Mouse (Mus musculus) adrenal gland, postnatal 0 days (tissue): ENCODE data around the gene Sdha. TPM values are rescaled to one million over a fixed set of nuclear protein-coding genes. Genes with fewer than 3 reads are reported as not detected.

Source experiments
- polyA plus RNA-seq: library from polyadenylated mRNA; unstranded; fragments of >200 nt; fragmentation: Nextera tagmentation; extraction: Ambion mirVana; gene quantifications from 2 replicates; pipeline ENCODE4 v1.2.1, GENCODE M21; 2015

The Sdha gene
- polyA plus RNA-seq = 147 and 300 TPM in 2 replicates

GRCm38 (mm10) chr13:74349566-74350434, at the start of gene Sdha, which contains the start of gene Ccdc127:
Sdha (minus strand) TSS chr13:74350280.
Ccdc127 (plus strand) TSS chr13:74350309.

GRCm38 (mm10) chr13:74399298-74399839, 49.3 kb upstream of the Sdha start, which contains the start of gene Ftl1-ps1:
Ftl1-ps1 (plus strand) TSS chr13:74399694.

GRCm38 (mm10) chr13:74390371-74390990, 40.4 kb upstream of the Sdha start, which contains the start of gene Zfp72:
Zfp72 (minus strand) TSS chr13:74390836.

GRCm38 (mm10) chr13:74363859-74364235, 13.8 kb upstream of the Sdha start, which contains the start of gene Lrrc14b:
Lrrc14b (minus strand) TSS chr13:74364005.

GRCm38 (mm10) chr13:74317170-74317849, 32.8 kb downstream of the Sdha start, which contains the start of gene Pdcd6:
Pdcd6 (minus strand) TSS chr13:74317580.

GRCm38 (mm10) chr13:74292167-74292566, 57.9 kb downstream of the Sdha start, which contains the start of gene Ahrr:
Ahrr (minus strand) TSS chr13:74292331.

Other genes starting within 250 kb of the Sdha start
- gene Slc9a3, start 228.8 kb downstream of the Sdha start, polyA plus RNA-seq = 0.11 TPM in 1 of 2 replicates, not detected in the other
- 38.8 and 53.0 TPM in 2 replicates for gene Exoc3, start 141.5 kb downstream of the Sdha start, polyA plus RNA-seq
- 0.69 and 1.1 TPM in 2 replicates for gene Ahrr, start 57.9 kb downstream of the Sdha start, polyA plus RNA-seq
- 213 and 266 TPM in 2 replicates for gene Pdcd6, start 32.7 kb downstream of the Sdha start, polyA plus RNA-seq
- gene Ccdc127, start within 50 bp of the Sdha start, polyA plus RNA-seq = 35.2 and 45.2 TPM in 2 replicates
- gene Lrrc14b, start 13.7 kb upstream of the Sdha start, polyA plus RNA-seq = not detected in 2 replicates
- 3.6 and 4.3 TPM in 2 replicates for gene Zfp72, start 40.6 kb upstream of the Sdha start, polyA plus RNA-seq
- gene Ftl1-ps1, start 49.4 kb upstream of the Sdha start, polyA plus RNA-seq = 130 and 144 TPM in 2 replicates
- 18.4 and 21.9 TPM in 2 replicates for gene Zfp825, start 143.7 kb upstream of the Sdha start, polyA plus RNA-seq